Mouse (Mus musculus) urinary bladder, postnatal 25 days (tissue): Measurements from ENCODE around the gene Fuca1.

Source experiments
- DNase-seq: peaks from one replicate; pipeline ENCODE4 v3.0.0; 2022; ENCODE audit warnings: low spot score

Fuca1 gene

DNA sequence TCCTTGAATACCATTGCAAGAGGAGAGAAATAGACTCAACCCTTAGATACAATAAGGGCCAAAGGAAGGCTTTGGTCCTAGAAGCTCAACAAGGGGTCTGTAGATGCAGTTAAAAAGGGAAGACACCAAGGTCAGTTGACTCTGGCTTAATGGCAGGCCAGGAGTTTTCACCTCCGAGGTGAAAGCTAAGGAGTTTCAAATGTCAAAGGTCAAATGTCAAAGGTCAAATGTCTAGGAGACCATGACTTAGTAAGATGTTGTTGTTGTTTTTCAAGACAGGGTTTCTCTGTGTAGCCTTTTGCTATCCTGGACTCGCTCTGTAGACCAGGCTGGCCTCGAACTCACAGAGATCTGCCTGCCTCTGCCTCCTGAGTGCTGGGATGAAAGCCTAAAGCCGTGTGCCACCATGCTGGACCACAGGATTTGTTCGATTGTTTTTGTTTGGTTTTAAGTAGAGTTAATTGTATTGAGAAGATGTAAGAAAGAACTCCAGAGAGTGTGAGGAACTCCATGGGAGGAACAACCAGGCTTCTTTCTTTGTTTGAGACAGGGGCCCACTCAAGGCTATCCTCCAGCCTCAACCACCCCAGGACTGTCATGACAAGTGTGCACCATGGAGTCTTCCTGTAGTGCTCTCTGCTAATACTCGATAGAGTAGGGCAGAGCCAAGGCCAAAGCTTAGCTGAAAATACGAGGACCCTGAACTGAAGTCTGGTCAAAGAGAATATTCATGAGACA lies 31.2 kb upstream of the Fuca1 start:
- no peak for DNase-seq

DNA sequence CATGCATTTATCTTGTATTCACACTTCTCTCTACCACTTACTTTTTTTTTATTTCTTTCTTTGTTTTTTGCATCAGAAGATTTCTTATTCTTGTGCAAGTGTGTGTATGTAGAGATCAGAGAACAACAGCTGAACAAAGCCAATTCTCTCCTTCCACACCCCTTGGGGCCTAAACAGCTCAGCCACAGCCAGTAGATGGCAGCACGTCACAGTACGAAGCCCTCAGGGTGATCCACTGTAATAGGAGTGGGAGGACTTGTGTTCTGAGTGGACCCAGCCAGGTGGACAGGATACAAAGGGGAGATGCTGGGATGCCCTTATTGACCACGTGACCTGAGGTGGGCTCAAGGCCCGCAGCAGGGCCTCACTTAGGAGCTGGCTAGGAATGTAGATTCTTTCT lies 30.7 kb upstream of the Fuca1 start:
- peak; percentile 72 for DNase-seq

DNA sequence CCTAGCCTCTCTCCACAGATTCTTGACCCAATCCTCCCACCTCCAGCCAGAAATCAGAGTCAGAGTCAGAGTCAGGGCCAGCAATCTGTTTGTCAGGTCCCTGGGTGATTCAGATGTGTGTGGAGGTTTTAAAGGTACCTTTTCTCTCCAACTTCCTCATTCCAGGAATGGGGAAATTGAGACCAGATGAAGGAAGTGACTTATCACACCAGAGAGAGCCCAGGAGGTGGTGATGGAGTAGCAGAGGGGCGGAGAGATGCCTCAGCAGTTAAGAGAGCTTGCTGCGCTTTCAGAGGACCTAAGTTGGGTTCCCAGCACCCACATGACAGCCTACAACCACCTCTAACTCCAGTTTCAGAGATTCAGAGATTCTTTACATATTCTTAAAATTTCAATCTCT lies 29.0 kb upstream of the Fuca1 start:
- no peak for DNase-seq

DNA sequence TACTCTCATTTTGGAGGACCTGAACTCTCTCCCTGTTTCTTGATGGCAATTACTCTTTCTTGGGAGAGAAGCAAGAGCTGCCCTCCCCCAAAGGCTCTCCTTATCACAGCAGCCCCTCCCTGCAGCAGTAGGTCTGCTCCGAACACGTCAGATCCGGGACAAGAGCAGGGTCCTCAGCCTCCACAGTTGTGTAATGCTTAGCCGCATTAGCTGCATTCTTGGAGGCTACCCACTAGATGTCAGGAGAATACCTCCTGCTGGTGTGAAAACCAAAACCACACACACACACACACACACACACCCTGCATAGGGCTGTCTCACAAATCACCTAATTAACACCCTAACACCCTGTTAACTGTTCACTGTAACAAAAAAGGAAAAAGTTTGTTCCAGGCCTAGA lies 27.7 kb upstream of the Fuca1 start:
- no peak for DNase-seq

DNA sequence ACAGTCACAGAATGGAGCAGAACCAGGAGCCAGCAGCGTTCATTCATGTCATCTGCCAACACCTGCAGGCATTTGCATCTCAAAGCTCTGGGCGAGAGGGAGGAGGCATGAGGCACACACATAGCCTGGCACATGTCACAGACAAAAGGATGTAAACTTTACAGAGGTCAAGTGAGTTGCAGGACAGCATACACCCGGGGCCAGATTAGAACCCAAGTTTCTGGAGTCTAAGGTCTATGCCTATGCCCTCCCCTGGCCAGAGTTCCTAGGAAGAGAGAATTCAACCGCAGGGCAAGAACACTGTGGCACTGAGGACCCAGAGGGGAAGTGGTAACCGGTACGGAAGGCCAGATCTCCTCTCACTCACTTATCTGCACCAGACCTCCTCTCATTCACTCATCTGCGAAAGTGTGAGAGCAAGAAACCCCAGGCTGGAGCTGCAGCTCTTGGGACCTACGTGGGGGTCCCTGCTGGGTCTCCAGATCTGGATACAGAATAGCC lies 25.4 kb upstream of the Fuca1 start, which contains the start of gene Cnr2:
TSS of gene Cnr2 (plus strand) at position 324 of the 501 bp plus-strand sequence.
- DNase-seq = no peak

DNA sequence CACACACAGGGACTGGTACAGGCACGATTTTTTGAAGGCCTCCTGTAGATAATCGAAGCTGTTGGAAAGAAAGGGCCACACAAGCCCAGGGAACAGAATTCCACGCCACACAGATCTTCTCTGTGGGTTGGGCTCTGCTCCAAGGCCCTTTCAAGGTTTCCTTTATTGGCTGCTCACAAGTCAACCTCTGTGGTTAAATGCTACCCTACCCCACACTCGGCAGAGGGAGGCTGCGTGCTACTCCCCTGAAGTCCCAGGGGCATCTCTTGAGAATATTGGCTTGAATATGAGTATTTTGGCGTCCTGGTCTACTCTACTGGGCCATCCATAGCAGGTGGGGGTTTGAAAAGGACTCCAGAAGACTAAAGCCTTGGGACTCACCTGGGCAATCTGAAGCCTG lies 24.4 kb upstream of the Fuca1 start:
- no peak for DNase-seq

DNA sequence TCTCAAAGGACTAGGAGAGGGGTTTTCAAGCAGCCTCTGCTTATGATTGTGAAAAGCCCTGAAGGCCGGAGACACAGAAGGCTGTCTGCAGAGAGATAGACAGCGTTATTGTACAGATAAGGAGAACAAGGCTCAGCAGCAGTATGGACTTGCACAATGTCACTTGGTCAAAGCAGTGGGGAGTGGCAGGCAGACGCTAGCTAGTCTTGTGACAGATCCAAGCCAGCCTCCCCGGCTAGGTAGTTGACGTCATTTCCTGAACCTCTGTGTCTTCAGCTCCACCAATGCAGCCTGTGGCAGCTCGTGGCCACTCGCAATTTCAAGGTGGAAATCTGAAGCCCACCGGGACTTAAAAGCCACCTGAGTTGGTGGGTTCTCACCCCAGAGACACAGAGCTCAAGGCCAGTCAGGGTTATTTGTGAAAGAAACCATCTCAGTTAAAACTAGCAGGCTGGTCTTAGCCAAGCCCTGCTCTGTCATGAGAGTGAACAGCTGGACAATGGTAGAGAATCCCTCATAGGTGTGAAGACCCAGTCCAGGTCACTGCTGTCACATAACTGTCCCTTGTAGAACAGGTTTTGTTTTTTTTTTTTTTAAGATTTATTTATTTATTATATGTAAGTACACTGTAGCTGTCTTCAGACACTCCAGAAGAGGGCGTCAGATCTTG lies 22.0 kb upstream of the Fuca1 start:
- DNase-seq = no peak

DNA sequence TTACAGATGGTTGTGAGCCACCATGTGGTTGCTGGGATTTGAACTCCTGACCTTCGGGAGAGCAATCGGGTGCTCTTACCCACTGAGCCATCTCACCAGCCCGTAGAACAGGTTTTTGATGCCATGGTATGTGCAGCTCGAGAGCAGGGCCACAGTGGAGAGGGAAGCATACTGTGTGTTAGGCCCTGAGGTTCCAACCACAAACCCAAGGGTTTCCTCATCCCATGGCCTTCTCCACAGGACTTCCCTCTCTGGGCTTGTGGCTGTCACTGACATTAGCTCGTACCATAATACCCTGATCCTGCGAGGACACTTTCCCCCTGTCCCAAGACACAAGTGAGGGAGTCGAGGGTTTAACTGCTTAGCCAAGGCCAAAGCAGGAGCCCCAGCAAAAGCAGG lies 21.5 kb upstream of the Fuca1 start:
- DNase-seq = no peak

DNA sequence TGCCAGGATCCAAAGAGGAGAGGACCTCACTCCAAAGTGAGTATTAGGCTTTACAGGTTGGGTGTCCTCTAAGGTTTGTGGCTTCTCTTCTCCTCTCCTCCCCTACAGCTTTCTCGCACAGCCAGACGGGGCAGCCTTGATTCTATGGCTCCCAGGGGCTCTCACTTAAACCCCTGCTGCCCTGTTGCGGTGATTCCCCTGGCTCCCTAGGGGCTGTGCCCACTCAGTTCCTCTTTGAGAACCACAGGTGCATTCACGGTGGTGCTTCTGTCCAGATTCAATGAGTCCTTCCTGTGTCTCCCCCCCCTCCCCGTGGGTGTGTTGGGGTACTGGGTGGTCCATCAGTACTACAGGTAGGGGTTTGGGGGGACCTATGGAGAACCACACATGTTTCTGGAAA lies 20.5 kb upstream of the Fuca1 start:
- no peak for DNase-seq

DNA sequence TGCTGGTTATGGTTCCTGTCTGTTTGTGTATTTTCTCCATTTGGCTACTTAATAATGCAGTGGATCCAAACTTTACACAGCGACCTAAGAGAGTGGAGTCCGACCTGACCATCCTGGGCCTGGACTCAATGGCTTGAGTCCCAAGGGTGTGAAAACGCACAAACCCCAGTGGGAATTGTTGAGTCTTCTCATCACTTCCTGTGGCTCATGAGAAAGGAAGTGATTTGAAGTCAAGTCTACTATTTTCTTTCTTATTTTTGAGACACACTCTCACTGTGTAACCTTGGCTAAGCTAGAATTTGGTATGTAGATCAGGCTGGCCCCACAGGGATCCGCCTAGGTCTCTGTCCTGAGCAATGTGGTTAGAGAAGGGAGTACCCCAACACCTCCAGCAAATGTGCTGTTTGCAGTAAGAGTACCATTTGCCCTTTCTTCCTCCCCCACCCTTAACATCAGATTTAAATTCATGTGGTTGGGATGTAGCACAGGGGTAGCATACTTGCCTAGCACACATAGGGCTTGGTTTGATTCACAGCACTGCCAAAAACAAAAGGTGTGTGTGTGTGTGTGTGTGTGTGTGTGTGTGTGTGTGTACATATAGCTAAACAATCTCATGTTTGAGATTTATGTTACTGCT lies 17.8 kb upstream of the Fuca1 start:
- DNase-seq = no peak

DNA sequence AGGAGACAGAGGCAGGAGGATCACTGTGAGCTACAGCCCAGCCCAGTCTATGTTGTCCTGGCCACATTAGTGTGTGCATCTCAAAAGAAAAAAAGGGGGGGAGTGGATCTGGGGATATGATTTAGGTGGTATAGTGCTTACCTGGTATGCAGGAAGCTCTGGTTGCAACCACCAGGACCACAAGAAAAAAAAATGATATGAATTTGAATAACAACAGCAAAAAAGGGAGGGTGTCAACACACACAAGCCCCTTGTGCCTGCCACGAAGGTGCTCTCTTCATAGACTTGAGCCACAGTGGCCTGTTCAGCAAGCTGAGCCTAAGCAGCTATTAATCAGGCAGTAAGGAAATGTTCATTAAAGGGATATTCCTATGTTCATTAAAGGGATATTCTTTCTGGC lies 15.7 kb upstream of the Fuca1 start:
- no peak for DNase-seq

DNA sequence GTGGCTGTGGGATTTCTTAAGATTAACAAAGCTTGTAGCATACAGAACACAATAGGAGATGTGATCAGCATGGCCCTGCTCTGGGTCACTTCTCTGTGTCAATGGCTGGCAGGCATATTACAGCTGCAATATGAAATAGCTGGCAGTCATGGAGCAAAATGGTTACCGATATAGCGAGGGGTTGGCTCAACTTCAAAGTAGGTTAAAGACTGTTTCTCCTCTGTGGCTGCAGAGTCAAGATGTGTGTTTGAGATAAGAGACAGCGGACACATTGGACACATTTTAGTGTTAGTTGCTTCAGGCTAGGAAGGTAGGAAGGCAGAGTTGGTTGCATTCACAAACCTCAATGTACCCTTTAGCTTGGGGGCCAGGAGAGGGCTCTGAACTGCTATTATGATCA lies 13.9 kb upstream of the Fuca1 start:
- DNase-seq = no peak

DNA sequence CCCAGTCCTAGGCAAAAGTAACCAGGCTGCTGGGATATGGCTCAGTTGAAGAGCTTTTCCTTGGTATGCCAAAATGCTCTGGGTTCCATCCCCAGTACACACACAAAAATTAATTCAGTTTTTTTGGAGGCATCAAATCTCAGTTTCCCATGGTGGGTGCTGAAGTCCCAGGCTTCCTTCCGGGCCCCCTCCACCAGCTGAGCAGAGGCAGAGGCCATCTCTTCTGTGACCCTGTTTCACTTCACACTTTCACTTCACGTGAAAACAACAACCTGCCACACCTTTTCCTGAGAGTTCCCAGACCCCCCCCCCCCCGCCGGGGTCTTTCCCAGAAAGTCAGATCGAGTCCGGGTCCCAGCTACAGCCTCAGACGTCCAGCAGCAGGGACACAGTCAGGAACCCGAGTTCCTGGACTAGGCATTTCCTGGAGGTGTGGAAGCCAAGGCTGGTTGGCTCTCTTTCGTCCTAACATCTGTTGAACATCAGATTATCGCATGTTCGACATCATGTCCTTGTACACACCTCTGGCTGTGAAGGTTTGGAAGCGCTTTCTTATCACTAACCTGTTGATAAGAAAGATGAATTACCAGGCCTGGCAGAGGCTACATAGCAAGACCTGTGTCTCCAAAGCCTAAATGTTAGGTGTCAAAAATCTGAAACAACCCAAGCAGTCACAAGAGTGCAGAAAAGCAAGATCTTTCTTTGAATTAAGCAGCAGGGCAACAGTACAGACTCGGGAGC lies 11.0 kb upstream of the Fuca1 start:
- DNase-seq = no peak

DNA sequence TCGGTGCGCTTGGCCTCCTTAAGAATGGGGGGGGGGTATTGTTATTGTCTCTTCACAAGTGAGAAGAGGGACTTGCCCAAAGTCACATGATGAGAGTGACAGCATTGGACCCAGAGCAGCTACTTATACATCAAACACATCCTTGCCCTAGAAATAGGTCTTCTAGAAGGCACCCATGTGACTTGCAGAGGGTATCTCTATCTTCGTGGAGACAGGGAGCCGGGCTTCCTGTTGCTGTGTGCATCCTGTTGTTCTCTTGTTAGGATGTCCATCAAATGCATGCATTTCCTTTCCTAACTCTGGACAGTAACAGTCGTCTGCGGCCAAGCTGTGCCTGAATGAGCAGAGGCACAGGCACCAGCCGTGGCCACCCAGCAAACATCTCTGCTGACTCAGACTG lies 9.0 kb upstream of the Fuca1 start:
- no peak for DNase-seq

DNA sequence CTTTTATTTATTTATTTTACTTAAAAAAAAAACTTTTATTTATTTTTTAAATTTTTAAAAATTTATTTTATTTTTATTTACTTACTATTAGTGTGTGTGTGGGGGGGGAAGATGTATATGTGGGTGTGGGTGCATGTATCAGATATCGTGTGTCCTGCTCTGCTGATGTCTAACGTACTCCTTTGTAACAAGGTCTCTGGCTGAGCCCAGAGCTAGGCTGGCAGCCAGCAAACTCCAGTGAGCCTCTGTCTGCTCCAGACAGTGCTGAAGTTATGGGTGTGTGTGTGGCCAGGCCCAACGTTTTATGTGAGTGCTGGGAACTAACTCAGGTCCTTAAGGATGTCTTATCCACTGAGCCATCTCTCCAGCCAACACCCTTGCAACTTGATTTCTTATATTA lies 8.4 kb upstream of the Fuca1 start:
- DNase-seq = no peak

DNA sequence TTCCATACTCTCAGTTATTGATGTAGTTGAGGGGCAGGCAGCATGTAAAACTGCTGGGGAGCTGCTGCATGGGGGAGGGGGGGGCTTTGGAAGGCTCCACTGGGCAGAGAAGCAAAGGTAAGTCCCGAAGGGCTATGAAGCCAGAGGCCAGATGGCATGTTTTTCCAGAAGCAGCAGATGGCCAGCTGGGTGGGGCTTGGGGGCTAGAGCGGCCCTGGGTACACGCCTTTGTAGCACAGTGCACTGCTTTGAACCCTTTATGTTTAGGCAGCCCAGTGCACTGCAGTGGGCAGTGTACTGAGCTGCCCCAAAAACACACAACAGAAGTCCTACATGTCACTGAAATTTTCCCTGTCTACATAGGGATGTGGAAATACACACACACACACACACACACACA lies 7.7 kb upstream of the Fuca1 start:
- DNase-seq = no peak

DNA sequence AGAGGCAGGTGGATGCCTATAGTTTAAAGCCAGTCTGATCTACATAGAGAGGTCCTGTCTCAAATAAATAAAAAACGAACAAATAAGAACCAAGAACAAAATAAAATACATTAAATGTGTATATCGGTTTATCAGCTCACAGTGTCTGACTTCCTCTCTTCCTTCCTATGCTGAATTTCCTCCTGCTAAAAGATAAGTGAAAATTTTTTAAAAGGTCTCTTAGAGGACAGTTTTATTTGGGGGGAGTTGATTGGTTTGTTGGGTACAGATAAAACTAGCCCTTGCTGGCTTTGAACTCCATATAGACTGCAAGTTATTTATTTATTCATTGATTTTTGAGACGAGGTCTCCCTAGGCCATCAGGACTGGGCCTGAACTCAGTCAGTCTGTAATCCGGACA lies 7.1 kb upstream of the Fuca1 start:
- DNase-seq = no peak

DNA sequence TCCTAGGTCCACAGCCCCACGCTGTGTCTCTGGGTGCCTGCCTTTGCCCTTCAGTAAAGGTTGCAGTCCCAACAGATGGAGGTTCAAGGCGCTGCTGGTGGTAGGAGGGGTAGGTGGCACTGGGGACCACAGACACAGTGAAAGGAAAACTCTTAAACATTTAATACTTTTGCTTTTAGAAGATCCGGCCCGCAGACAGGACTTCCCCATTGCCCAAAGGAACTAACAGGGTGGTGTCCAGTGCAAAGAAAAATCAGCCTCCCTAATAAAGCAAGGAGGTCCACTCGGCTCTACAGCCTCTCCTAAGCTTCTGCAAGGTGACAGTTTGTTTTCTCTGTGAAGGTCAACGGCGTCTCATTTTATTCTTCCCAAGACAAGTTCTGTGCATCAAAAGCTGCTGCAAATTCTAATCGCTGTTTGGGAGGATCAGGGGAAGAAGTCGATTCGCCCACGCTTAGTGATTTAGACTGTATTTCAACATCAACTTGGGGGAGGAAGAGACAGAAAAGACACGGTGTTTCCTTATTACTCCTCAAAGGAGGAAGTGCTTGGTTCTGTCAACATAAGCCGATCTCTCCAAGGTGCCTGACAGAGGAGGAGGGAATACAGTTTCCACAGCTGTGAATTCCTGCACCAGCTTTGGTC lies 1.8 kb upstream of the Fuca1 start:
- DNase-seq = no peak

DNA sequence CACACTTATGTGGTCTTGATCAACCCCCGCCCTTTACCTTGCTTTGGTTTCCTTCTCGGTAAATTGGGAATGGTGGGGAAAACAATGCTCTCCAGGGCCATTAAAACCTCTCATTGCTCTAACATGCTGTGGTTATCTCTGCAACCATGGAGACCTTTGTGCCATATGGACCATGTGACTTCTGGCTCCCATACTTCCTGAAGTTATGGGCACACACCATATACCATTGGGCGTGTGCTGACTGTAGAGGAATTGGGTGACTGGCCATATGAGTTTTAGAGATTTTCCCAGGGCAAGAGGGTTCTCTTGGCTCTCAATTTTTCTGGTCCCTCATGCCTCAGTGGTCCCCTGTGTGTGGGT lies 1.3 kb upstream of the Fuca1 start:
- DNase-seq = no peak

DNA sequence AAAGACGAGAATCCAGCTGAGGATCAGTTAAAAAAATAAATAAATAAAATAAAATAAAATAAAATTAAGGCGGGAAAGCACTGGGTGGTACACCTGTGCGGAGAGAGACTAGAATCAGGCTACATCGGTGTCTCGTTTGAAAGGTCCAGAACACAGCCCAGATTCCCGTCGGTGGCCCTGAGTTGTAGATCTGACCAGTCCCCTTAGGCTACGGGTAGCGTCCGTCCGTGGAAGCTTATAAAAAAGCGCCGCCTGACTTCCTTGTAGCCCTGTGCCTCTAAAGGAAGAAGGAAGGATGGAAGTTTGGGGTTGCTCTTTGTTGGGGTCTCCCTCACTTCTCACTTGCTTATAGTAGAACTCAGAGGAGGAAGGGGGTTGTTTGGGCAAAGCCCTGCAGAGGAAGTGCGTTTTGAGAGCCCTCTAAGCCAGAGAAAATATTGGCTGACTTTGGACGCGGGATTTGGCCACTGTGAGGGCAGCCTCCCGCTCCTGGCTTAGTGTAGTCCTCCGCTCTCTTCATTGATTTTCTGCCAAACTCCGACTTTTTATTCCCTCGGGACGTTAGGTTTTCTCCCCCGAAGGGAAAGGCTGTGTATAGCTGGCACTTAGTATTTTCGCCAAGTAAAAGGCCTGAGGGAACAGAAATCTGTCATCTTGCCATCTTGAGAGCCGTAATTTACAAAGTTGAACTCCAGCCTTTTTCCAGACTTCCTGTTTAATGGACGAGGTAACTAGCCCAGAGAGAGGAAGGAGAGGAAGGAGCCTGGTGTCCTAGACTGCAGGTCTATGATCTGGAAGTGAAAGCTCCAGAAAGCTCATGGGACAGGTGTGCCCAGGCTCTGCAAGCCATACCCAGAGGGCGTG lies 954 bp downstream of the Fuca1 start:
- no peak for DNase-seq

DNA sequence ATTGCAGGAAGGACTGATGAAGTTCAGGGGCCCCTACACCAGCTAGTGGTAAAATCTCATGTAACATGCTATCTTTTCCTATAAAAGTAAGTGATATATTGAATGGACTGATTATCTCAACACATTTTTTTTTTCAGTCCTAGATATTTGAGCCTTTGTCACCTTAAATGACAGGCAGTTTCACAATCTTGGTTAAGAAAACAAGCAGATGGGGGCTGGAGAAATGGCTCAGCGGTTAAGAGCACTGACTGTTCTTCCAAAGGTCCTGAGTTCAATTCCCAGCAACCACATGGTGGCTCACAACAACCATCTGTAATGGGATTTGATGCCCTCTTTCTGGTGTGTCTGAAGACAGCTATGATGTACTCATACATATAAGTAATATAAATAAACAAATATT lies 1.7 kb downstream of the Fuca1 start:
- DNase-seq = no peak
